Mouse (Mus musculus): ENCODE results near the gene Tmem88. TPM values are rescaled to one million over a fixed set of nuclear protein-coding genes. Genes with fewer than 3 reads are reported as not detected.
"Not testable (repeated sequence)": the region's sequence is repeated elsewhere in the genome, so short reads cannot be mapped to it uniquely, and the experiment has no call there.

Tmem88 gene
- polyA plus RNA-seq, 1 experiment from 2014 or later = 23.4 TPM

GRCm38 (mm10) chr11:69398486-69399200 lies 609 bp upstream of the Tmem88 start:
- peak; percentile 33 for DNase-seq (ENCODE audit: extremely low spot score, low spot score)
- 6% methylated on average over 21 of the region's 21 CpGs for WGBS
- peak overlapping the region; percentile 81 for H3K27ac ChIP-seq
- peaks cover 28% of the 10 kb centered on the region for H3K27me3 ChIP-seq (ENCODE audit: poor library complexity, severe bottlenecking)
- peak overlapping the region; percentile 73 for H3K4me3 ChIP-seq
- H3K36me3 ChIP-seq (replicated peaks) = peaks cover 44% of the 10 kb centered on the region
- no peaks in the 10 kb centered on the region for H3K9me3 ChIP-seq
- peaks cover 66% of the 10 kb centered on the region for H3K4me1 ChIP-seq

GRCm38 (mm10) chr11:69397581-69398057 lies 415 bp downstream of the Tmem88 start:
- DNase-seq (ENCODE audit: extremely low spot score, low spot score) = peak; percentile 61
- whole genome bisulfite sequencing = 4% methylated on average over 24 of the region's 24 CpGs
- H3K36me3 ChIP-seq (replicated peaks) = peaks cover 37% of the 10 kb centered on the region
- H3K9me3 ChIP-seq = no peaks in the 10 kb centered on the region
- H3K27ac ChIP-seq = peak overlapping the region; percentile 81
- H3K27me3 ChIP-seq (ENCODE audit: poor library complexity, severe bottlenecking) = peaks cover 28% of the 10 kb centered on the region
- H3K4me1 ChIP-seq = peaks cover 66% of the 10 kb centered on the region
- H3K4me3 ChIP-seq = peak overlapping the region; percentile 73

- 21% methylated on average over 11 of the region's 11 CpGs for WGBS
- peaks cover 34% of the 10 kb centered on the region for H3K36me3 ChIP-seq (replicated peaks)
- peak overlapping the region; percentile 99 for H3K27ac ChIP-seq
- no peak for DNase-seq (ENCODE audit: extremely low spot score, low spot score)
- H3K9me3 ChIP-seq = no peaks in the 10 kb centered on the region
- H3K4me1 ChIP-seq = peaks cover 65% of the 10 kb centered on the region
- peaks cover 25% of the 10 kb centered on the region for H3K27me3 ChIP-seq (ENCODE audit: poor library complexity, severe bottlenecking)
- peak overlapping the region; percentile 73 for H3K4me3 ChIP-seq
Observed at GRCm38 (mm10) chr11:69396772-69397171, 1.3 kb downstream of the Tmem88 start.

GRCm38 (mm10) chr11:69395634-69396373 lies 2.2 kb downstream of the Tmem88 start:
- DNase-seq (ENCODE audit: extremely low spot score, low spot score) = peak; percentile 96
- H3K9me3 ChIP-seq = no peaks in the 10 kb centered on the region
- H3K4me3 ChIP-seq = peak overlapping the region; percentile 73
- peaks cover 29% of the 10 kb centered on the region for H3K36me3 ChIP-seq (replicated peaks)
- peak overlapping the region; percentile 99 for H3K27ac ChIP-seq
- peaks cover 16% of the 10 kb centered on the region for H3K27me3 ChIP-seq (ENCODE audit: poor library complexity, severe bottlenecking)
- WGBS = 1% methylated on average over 48 of the region's 48 CpGs
- H3K4me1 ChIP-seq = peaks cover 55% of the 10 kb centered on the region

GRCm38 (mm10) chr11:69395235-69395633 lies 2.8 kb downstream of the Tmem88 start, which contains the start of the genes Naa38 and Cyb5d1:
Naa38 (plus strand) TSS chr11:69395487.
Cyb5d1 (minus strand) TSS chr11:69395631.
- H3K4me1 ChIP-seq = peaks cover 50% of the 10 kb centered on the region
- under 1% methylated on average over 24 of the region's 24 CpGs for WGBS

DNA sequence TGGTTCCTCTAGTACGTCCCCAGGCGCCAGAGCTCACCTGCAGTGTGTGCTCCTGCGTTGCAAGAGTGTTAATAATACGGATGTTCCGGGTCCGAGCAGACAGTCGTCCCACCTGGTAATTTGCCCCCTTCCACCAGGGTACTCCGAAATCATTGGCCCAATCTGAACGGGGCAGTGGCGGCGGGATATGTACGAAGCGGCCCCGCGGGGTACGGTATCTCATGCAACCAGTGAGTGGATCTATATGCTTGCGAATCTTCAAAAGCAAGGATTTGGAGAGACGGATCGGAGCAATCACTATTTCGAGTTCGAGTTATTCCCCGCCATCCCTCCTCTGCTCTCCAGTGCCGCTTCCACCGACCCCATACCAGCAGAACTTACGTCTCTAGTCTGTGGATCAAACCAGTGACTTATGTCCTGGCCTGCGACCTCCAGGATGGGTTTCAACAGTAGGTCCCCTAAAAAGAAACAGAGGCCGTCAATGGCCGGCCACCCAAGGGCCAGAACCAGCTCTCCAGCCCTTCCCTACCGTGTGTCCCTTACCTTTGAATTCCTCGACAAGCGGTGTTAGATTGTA lies 3.4 kb downstream of the Tmem88 start:
- Histone ChIP-seq H3K4me3 (peak overlapping the region; percentile 73), H3K4me1 (peaks cover 50% of the 10 kb centered on the region)

More at GRCm38 (mm10) chr11:69395235-69395633, 2.8 kb downstream of the Tmem88 start, which contains the start of the genes Naa38 and Cyb5d1:
- Histone ChIP-seq H3K27ac (peak within 1 kb of the TSS; percentile 99), H3K4me3 (peak within 1 kb of the TSS; percentile 73), H3K36me3 (replicated peaks) (peaks cover 23% of the 10 kb centered on the region)
- peak; percentile 87 for DNase-seq (ENCODE audit: extremely low spot score, low spot score)
- not testable (repeated sequence) for H3K9me3 ChIP-seq; H3K27me3 ChIP-seq (ENCODE audit: poor library complexity, severe bottlenecking)

GRCm38 (mm10) chr11:69390400-69391034 lies 7.5 kb downstream of the Tmem88 start:
- no peak overlapping the region for H3K27ac ChIP-seq

More for the DNA sequence above, 3.4 kb downstream of the Tmem88 start:
- Histone ChIP-seq H3K36me3 (replicated peaks) (peaks cover 18% of the 10 kb centered on the region), H3K27ac (peak overlapping the region; percentile 99)
- DNase-seq (ENCODE audit: extremely low spot score, low spot score) = peak; percentile 44
- 2% methylated on average over 31 of the region's 31 CpGs for WGBS
- not testable (repeated sequence) for H3K27me3 ChIP-seq (ENCODE audit: poor library complexity, severe bottlenecking); H3K9me3 ChIP-seq

DNA sequence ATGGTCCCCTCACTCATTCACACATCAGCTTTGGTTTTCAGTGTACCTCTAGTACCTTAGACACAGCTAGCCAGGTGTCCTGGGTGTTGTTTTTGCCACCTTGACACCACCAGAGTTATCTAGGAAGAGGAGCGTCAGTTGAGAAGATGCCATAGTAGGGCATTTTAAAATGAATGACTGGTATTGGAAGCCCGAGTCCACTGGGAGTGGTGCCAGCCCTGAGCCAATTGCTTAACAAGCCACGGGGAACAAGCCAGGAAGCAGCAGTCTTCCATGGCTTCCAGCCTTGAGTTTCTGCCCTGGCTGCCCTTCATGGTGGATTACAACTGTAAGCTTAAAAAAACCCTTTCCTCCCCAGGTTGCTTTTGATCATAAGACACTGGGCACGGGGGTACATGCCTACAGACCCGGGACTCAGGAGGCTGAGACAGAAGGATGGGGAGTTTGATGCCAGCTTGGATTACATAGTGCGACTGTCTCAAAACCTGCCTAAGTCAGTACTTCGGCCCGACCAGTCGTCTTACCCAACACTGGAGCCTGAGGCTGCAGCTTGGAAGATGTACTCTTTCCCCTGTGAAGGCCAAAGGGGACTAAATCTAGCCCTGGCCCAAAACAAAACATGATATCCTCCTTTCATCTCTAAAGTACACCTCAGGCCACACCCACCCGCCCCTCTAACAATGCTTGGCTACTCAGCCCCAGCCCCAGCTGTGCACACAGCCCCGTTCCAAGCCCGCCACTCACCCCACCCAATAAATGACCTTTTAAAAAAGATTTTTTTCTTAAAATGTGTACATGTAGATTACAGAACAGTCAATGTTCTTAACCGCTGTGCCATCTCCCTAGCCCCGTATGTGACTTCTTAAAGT lies 8.3 kb downstream of the Tmem88 start:
- peaks cover 15% of the 10 kb centered on the region for H3K4me1 ChIP-seq
- H3K4me3 ChIP-seq = no peak overlapping the region
- 65% methylated on average over 14 of the region's 14 CpGs for WGBS
- H3K27me3 ChIP-seq (ENCODE audit: poor library complexity, severe bottlenecking) = no peaks in the 10 kb centered on the region
- no peaks in the 10 kb centered on the region for H3K9me3 ChIP-seq
- H3K27ac ChIP-seq = 0 out of 2 replicates have a peak overlapping the region, but pooled peaks have one; percentile 7
- peaks cover 19% of the 10 kb centered on the region for H3K36me3 ChIP-seq (replicated peaks)
- DNase-seq (ENCODE audit: extremely low spot score, low spot score) = no peak

More at GRCm38 (mm10) chr11:69390400-69391034, 7.5 kb downstream of the Tmem88 start:
- Histone ChIP-seq H3K4me3 (no peak overlapping the region), H3K36me3 (replicated peaks) (peaks cover 19% of the 10 kb centered on the region), H3K4me1 (peaks cover 15% of the 10 kb centered on the region), H3K9me3 (no peaks in the 10 kb centered on the region), H3K27me3 (ENCODE audit: poor library complexity, severe bottlenecking) (no peaks in the 10 kb centered on the region)
- WGBS = 52% methylated on average over 10 of the region's 10 CpGs
- peak; percentile 47 for DNase-seq (ENCODE audit: extremely low spot score, low spot score)

DNA sequence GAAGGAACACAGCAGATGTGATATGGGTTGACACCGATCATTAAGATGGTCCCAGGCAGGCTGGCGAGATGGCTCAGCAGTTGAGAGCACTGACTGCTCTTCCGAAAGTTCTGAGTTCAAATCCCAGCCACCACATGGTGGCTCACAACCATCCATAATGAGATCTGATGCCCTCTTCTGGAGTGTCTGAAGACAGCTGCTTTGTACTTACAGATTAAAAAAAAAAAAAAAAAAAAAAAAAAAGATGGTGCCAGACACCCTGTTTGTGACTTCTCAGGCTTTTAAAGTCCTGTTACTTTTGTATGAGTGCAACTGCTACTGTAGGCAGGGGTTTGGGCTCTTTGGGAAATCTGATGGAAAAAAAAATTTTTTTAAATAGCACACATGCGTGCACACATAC lies 9.4 kb downstream of the Tmem88 start:
- Histone ChIP-seq H3K27me3 (ENCODE audit: poor library complexity, severe bottlenecking) (no peaks in the 10 kb centered on the region), H3K27ac (no peak overlapping the region), H3K36me3 (replicated peaks) (peaks cover 19% of the 10 kb centered on the region), H3K4me3 (no peak overlapping the region), H3K9me3 (no peaks in the 10 kb centered on the region), H3K4me1 (peaks cover 9% of the 10 kb centered on the region)
- no peak for DNase-seq (ENCODE audit: extremely low spot score, low spot score)
- 95% methylated on average over 4 of the region's 4 CpGs for WGBS

GRCm38 (mm10) chr11:69386758-69387157 lies 11.3 kb downstream of the Tmem88 start:
- DNase-seq (ENCODE audit: extremely low spot score, low spot score) = no peak
- H3K9me3 ChIP-seq = no peaks in the 10 kb centered on the region
- H3K27ac ChIP-seq = no peak overlapping the region
- no peaks in the 10 kb centered on the region for H3K27me3 ChIP-seq (ENCODE audit: poor library complexity, severe bottlenecking)
- 85% methylated on average over 7 of the region's 7 CpGs for WGBS
- peaks cover 9% of the 10 kb centered on the region for H3K4me1 ChIP-seq
- no peak overlapping the region for H3K4me3 ChIP-seq
- H3K36me3 ChIP-seq (replicated peaks) = peaks cover 15% of the 10 kb centered on the region

GRCm38 (mm10) chr11:69384979-69385378 lies 13.1 kb downstream of the Tmem88 start:
- WGBS = 84% methylated on average over 6 of the region's 6 CpGs
- DNase-seq (ENCODE audit: extremely low spot score, low spot score) = no peak

More at GRCm38 (mm10) chr11:69384979-69385378, 13.1 kb downstream of the Tmem88 start:
- H3K4me1 ChIP-seq = peaks cover 5% of the 10 kb centered on the region
- H3K27me3 ChIP-seq (ENCODE audit: poor library complexity, severe bottlenecking) = no peaks in the 10 kb centered on the region
- no peak overlapping the region for H3K4me3 ChIP-seq
- peaks cover 11% of the 10 kb centered on the region; the same call in 1 of the 2 replicates for H3K36me3 ChIP-seq (replicated peaks)
- no peaks in the 10 kb centered on the region for H3K9me3 ChIP-seq
- H3K27ac ChIP-seq = no peak overlapping the region
